Mouse (Mus musculus) frontal cortex, postnatal 10 days (tissue): ENCODE results near the gene Slc44a3.

Source experiments
- DNase-seq, 2 experiments: peaks; one replicate each; pipeline ENCODE4 v3.0.0; 2022; ENCODE audit warnings: low spot score in 2 of 2, mixed read lengths in 1 of 2

Gene Slc44a3

DNA sequence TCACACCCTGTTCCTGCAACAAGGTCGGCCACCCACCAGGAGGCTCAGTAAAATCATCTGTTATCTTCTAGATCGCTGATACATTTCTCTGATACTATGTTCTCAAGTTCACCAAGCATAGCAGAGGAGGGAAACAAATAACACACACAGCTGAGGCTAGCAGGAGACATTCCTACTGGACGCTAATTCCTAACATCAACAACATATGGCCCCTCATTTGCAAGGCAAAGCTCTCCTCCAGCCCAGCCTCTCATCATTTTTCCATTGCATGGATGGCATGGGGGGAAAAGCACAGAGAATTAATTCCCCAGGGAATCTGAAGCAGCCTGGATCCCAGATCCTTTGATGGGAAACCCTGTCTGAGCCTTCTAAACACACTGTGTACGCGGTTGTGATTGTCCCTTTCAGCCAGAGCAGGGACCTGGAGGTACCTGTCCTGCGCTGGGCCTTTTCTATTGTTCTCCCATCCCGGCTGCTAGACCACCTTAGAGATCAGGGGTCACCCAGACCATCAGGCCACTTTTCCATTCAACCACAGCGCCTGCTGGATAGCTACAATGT, 27.2 kb downstream of the Slc44a3 start:
- DNase-seq = no peak

DNA sequence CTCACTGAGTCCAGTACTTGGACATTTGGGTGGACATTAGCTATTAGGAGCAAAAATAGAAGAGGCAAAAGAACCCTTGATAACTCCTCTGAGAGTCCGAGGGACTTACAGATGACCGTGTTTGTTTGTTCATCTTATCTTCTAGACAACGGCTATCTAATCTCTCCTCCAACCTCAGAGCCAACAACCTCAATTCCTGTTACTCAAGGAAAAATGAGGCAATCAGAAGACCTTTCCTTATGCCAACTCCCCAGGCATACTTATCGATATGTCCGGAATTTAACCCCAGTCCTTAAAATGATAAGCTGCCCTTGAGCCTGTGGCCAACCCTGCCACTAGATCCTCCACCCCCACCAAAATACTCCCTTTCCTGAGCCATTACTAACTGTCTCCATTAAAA, 31.5 kb downstream of the Slc44a3 start:
- DNase-seq = no peak

DNA sequence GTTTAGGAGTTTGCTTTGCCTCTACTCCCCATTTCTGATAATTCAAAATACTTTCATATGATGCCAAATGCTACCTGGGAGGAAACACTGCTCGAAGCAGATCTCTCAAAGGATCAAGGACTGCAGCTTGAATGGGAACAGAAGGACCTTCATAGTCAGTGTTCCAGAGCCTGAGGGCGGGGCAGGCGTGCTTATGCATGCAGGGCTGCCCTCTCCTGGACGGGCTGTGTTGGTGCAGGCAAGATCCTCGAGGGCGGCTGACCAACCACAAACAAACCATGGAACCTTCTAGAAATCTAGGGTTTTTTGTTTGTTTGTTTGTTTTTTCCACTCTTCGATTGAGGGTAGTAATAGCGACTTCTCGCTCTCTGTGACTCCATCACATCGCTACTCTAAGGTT, 32.0 kb downstream of the Slc44a3 start:
- peak in 1 of 2 experiments; percentile 46 for DNase-seq

DNA sequence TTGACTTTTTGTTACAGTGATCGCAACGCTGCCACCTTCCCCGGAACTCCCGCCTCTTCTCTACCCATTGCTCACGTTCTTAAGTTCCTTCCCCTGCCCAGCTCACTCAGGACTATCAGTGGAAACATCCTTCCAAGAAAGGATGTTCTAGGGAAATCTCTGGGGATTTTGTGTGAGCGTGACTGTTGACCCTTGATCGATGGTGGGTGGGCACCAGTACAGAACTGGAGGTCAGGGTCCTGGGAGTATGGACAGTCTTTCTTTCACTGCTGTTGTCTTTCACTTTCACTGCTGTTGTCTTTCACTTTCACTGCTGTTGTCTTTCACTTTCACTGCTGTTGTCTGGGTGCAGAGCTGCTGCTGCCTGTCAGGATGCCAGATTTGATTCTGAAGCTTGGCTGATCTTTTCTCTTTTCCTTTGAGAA, 38.2 kb downstream of the Slc44a3 start:
- no peak for DNase-seq

DNA sequence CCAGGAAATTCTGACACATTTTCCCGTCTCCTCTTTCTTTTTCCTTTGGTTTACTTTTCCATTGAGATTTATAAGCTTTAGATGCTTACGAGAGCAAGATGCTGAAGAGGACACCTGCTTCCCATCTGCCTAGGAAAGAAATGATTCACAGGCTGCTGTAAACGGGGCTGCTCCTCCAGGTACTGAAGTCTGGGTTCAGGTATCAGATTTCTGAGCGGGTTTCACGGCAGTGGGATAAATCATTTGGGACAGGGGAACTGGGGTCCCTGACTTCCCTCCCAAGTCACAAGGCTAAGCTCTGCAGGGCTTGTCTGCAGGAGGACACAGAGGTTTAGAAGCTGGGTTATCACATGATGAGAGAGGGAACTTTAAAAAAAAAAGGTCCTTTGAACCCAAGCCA, 40.2 kb downstream of the Slc44a3 start:
- DNase-seq = no peak

DNA sequence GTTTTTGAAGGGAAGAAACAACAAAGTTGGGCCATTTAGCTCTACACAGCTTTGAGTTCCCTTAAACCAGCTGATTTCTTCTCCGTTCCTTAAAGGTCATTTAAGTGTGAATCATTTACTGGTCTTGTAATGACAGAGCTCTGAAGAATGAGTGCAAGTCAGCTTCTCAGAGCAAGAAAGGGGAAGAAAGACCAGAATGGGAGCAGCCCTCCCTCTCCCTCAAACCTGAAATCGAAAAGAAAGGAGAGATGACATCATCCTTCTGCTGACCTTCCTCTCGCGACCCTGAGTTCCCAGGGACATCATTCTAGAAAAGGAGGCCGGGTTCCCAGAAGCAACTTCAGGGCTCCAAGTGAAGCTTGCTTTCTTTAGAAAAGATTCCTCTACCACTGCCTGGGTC, 41.3 kb downstream of the Slc44a3 start:
- no peak for DNase-seq

DNA sequence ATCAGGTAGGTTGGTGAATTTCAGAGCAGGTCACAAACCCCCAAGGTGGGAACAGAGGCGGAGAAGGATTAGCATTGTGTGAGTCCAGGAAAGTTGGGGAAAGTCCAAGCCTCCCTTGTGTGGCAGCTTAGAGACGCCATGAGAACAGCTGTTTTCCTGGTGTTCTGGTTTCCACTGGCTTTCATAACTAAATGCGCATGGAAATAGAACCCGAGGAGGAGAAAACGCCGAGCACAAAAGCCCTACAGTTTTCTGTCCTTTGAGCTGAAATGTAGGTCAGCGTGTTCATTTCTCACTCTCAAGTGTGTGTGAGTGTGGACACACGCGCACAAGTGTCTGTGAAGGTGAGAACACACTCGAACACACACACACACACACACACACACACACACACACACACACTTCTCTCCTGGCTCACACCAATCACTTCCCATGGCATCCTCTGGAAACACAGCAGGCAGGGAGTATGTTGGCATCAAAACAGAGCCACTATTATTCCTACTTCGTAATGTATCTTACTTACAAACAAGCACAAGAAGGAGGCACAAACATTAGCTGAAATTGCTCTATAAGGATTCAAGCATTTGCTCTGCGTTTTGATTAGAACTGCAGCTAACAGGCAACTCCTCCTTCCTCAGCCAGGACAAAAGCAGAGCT, 42.6 kb downstream of the Slc44a3 start:
- peak in 1 of 2 experiments; percentile 26 for DNase-seq

DNA sequence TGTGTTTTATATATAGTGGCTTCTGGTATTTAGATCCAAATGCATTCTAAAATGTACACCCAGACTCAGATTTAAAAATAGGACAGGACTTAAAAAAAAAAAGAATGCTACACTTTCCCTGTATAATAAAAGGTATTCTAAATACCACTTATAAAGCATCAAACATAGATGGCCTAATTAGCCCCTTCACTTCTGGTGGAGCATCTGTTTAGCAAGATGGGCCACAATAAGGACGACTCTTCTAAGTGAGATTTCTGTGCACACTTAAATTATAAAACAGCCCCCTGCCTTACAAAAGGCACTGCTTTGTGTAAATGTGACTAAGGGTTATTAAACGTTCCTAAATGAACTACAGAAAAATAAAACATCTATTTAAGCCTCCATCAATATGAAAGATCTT, 47.0 kb downstream of the Slc44a3 start:
- DNase-seq = no peak

DNA sequence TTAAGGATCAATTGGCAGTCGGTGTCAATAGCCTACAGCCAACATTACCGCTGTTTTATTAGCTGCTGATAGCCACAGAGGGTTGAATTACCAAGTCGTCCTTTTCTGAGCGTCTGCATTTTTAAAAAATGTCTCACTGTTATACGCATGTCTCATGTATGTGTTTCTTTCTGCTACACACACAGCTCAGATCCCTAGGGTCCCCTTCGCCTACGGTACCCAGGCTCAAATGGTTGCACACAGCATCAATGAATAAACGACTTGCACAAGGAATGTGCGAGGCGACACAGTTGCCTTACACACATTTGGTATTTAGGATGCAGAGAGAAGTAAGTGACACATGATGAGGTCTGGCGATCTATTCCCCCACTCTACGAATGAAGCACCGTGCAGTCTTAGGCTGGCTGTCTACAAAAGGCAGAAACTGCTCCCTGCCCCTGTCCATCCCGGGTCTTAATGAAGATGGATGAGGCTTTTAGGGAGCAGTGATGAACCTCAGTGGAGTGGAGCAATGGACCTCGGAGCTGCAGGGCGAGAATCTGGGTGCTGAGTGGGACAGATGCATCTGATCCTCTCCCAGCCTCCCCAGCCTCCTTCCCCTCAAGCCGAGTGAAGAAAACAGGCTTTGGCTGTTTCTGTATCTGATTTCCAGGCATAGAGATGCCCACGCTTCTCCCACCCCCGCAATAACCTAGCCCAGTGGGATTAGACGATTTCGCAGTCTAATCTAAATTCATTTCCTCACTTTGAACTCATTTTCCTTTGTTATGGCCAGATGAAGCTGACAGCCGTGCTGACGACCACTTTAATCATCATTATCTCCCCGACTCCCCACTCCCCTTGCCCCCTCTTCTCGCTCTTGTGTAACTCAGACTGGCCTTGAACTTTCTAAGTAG, 48.7 kb downstream of the Slc44a3 start:
- no peak for DNase-seq

DNA sequence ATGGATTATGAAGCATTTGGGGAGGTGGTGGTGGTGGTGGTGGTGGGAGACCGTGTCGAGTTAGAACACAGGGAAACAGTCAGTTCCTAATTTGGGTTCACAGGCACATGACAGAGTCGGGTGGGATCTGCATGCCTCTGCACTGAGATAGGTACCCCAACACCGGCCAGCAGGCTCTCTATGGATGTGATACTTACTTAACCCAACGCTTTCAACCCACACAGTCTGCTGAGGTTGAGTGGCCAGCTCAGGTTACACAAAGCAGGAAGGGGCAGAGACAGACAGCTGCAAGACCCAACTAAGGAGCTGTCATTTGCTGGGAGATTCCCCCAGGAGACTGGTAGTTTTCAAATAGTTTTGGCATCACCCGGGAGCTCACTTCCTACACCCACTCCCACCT, 50.6 kb downstream of the Slc44a3 start:
- no peak for DNase-seq

DNA sequence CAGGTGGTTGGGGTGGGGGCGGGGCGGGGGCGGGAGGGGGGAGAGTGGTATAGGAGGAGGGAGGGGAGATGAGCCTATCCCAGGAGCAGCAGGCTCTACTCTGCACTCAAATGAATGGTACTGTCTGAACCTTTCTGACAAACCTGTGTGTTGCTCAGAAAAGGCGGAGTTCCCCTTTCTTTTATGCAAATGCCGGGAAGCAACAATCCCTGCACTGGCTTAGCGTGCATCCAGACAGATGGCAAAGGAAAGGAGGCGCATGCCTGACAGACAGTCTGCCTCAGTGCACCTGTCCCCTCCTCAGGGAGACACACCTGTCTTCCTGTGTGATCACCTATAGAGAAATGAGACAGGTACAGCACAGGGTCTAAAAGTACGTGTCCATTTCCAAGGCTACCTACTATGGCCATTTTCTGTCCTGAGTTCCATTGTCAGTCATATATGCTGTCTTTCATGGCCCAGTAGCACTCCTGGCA, 51.2 kb downstream of the Slc44a3 start:
- no peak for DNase-seq

DNA sequence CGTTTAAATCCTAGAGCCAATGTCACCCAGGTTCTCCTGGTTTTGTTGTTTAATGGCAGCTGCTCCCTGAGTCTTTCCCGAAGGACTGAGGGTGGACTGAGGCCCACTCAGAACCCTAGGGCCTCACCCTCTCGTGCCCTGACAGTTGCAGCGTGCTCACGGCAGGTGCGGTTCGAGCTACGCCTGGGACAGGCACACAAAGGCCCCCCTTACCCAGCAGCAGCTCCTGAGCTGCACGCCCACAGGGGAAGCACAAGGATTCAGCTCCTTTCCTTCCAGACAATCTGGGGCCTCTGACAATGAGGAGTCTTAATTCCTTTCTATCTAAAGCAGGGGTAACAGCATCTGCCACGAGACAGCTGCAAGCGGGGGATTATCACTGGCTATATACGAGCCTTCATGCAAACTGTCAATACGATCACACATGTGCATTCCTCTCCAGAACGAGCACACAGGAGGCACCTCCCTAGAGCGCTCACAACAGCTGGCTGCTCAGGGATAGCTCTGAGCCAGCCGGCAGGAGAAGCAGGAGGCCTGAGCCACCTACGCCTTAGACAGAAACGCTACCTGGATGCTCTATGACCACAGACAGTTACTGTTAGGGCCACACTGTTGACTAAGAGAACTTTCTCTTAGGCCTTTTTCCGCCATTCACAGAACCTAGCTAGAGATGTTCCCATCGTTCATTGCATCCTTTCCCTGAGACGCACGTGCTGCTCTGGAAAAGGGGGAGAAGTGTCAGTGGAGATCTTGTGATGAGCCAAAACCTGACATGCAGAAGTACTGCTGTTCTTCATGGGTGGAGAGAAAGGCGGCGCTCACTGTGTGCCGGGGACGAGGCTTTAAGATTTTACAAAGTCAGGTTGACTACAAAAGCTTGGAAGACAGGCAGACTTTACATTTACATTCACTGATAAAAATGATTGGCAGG, 51.9 kb downstream of the Slc44a3 start:
- DNase-seq = no peak

DNA sequence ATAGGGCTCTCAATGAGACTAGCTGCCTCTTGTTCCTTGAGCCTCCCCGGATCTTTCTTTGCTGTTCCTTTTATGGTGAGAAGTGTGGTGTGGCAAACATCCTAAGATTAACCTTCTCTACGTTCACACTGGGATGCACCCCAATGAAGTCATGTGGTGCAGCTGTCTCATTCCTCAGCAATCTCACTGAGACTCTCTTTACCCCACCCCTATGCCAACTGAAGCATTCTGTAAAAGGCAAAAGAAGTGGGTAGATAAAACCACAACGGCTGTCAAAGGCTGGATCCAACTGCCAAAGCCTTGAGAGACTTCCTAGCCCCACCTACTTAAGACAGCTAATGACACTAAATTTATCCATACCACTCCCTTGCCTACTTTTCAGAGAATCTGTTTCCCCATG, 57.5 kb downstream of the Slc44a3 start:
- no peak for DNase-seq

DNA sequence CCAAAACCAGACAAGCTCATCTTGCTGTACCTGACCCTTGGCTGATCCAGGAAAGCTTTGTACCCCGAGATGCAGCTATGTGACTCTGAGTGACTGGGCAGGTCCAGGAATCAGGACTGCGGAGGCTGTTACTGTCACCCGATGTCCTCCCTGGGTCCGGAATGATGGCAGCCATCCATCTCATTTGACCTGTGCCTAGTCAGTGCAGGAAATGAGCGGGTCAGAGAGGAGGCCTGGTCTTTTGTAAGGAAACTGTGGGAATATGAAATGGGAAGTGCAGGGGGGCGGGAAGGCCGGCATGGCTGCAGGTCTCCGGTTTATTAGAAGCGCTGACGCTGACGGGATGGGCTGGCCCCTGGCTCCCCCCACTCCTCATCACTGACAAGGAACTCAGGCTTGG, 60.5 kb downstream of the Slc44a3 start:
- no peak for DNase-seq

DNA sequence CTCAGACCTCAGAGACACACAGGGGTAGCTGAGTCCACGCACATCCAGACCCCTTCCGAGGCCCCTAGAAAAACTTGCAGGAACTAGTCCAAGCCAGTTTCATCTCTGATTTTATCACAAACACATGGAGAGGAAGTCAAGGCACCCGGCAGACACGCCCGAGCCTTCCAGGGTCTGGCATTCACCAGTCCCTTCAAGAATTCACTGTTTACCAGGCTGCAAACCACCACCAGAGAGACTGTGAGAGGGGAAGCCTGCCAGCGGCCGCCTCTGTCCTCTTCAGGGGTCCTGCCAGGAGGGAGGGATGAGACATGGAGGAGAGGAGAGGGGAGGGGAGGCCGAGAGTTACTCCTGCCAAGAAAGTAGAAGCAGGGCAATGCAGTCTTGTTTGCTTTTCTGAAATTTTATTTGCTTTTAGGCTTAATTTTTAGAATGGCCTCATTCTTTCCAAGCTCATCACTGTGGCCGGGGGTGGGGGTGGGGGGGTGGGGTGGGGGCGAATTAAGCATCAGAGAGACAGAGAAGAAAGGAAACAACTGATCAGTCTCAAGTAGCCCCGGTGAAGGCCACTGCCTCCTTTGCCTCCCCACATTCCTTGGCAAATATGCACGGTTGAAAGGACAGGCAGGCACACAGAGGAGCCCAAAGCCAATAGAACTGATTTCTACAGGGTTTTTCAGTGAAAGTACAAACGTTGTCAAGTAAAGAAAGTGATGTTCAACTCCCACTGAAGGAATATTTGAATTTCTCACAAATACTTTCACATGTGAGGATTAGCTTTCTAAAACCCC, 62.8 kb downstream of the Slc44a3 start:
- DNase-seq = peak in 1 of 2 experiments; percentile 24

DNA sequence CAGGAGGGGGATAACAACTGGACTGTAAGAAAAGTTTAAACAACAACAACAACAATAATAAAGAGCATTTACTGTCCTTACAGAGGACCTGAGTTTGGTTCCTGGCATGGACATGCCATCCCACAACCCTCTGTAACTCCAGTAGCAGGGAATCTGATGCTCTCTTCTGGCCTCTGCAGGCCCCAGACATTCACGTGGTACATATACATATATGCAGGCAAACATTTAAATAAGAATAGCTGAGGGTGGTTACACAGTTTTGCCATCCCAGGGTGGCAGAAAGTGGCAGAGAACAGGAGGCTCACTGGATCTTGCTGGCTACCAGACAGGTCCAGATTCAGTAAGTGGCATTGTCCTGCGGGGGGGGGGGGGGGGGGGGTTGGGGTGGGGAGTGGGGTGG, 64.1 kb downstream of the Slc44a3 start:
- DNase-seq = no peak

DNA sequence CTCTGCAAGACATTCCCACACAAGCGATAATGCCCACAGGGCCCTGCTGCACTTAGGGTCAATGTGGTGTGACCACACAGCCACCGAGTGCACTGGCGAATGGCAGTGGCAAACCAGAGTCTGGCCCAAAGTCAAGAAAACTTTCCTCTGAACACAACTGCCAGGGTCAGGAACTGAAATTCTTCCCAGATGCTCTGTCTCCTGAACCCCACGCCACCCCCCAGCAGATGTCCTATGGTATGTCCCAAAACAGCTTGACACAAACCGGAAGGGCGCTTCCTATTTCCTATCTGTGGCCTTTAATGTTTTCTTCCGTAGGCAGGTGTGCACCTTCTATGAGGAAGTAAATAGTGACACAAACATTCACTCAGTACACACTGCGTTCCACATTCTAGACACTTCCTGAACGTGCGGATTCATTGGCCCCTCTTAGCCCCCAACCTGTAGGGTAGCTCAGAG, 65.1 kb downstream of the Slc44a3 start:
- DNase-seq = no peak

DNA sequence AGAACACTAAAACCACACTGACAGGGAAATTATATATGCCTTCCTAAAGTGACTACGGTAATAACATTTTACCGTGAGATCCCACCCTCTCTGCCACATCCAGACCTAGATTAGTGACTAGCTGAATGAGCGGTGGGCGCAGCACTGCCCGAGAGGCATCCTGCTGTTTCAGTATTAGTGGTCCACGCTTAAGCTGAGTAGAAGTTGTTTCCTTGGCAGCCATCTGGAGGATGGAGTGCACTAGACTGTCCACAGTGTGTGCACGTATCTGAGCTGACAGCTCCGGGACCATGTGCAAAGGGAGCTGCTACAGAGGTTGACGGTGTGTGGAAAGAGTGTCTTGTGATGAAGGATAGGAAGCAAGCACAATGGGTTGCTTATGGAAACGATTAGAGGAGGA, 66.4 kb downstream of the Slc44a3 start:
- no peak for DNase-seq

DNA sequence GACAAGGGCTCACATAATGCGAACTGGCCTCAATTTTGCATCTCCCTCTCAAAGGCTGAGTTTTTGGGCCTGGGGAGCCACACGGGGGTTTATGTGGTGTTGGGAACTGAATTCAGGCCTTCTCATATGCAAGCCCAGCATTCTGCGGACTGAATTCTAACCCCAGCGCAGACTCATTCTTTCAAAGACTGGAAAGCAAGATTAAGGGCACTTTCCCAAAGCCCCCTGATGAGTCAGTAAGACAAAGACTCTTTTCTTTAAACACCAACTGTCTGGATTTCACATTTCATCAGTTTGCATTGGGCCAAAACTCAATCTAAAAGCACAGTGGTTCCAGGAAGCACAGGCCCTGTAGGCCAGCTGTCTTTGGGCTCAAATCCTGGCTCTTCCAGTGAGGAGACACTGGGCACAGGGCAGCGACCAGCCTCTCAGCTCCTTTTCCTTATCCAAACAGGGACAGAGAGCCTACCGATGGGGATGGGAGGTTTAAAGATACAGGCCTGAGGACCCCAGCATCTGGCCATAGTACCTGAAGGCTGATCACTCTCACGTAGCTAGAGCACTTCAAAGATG, 67.4 kb downstream of the Slc44a3 start:
- no peak for DNase-seq

DNA sequence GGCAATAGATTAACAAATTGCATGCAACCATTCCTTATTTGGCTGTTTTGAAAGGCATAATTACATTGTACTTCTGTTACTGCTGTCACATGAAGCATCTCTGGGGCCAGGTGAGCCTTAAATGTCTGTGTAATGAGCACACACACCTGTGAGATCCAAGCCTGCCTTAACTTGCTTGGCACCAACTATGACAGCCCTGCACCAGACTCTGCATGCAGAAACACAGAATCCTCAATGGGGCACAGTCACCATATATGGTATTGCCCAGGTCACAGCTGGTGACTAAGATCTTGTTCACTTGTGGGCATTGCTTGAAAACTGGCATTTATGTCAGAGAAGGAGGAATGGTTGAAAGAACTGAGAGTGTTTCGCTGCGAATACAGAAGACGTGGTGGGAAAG, 69.4 kb downstream of the Slc44a3 start:
- DNase-seq = no peak
